Mouse (Mus musculus) heart, embryonic 13.5 days (tissue): ENCODE data around the gene Nrk. TPM values are rescaled to one million over a fixed set of nuclear protein-coding genes. Genes with fewer than 3 reads are reported as not detected.

ENCODE experiments used
- ATAC-seq: fragments of 200-750 bp; cut with Nextera tagmentation; 2 replicates; pipeline ENCODE4 v1.8.0; 2017; ENCODE audit warnings: moderate TSS enrichment; ENCODE audit not compliant: insufficient number of reproducible peaks, low FRiP score, low TSS enrichment; ENCODE audit errors: extremely low read depth
- H3K27ac ChIP-seq: fragments of 300-500 bp; sonication (generic); replicated peaks from 2 replicates; pipeline ENCODE4 v1.5.1; 2015; ENCODE audit warnings: moderate library complexity, mild to moderate bottlenecking, inconsistent platforms
- H3K27me3 ChIP-seq: fragments of 300-500 bp; sonication (generic); replicated peaks from 2 replicates; pipeline ENCODE4 v1.6.1; 2015; ENCODE audit warnings: mild to moderate bottlenecking, inconsistent platforms
- H3K36me3 ChIP-seq: fragments of 300-500 bp; sonication (generic); 2 replicates; pipeline ENCODE4 v1.6.1; 2015; ENCODE audit warnings: mild to moderate bottlenecking, inconsistent platforms
- H3K4me1 ChIP-seq: fragments of 300-500 bp; sonication (generic); 2 replicates; pipeline ENCODE4 v1.6.1; 2015; ENCODE audit warnings: inconsistent platforms
- H3K4me2 ChIP-seq: fragments of 300-500 bp; sonication (generic); 2 replicates; pipeline ENCODE4 v1.6.1; 2015; ENCODE audit warnings: inconsistent platforms, mild to moderate bottlenecking, moderate library complexity
- H3K4me3 ChIP-seq: fragments of 300-500 bp; sonication (generic); 2 replicates; pipeline ENCODE4 v1.5.1; 2015; ENCODE audit warnings: moderate library complexity, mild to moderate bottlenecking, inconsistent platforms
- H3K9ac ChIP-seq: fragments of 300-500 bp; sonication (generic); 2 replicates; pipeline ENCODE4 v1.6.1; 2015; ENCODE audit warnings: inconsistent platforms, mild to moderate bottlenecking, moderate library complexity
- H3K9me3 ChIP-seq: fragments of 300-500 bp; sonication (generic); 2 replicates; pipeline ENCODE4 v1.6.1; 2016; ENCODE audit warnings: inconsistent platforms
- WGBS: fragments of 180-500 bp; shearing (Covaris S2); methylation state at CpG from one replicate; pipeline ENCODE4 v1.1.7; 2015; ENCODE audit warnings: mixed read lengths; 5-methylcytosine and 5-hydroxymethylcytosine counted together
- polyA plus RNA-seq: library from polyadenylated mRNA; unstranded; fragments of >200 nt; fragmentation: Nextera tagmentation; extraction: Ambion mirVana; gene quantifications from 2 replicates; pipeline ENCODE4 v1.2.1, GENCODE M21; 2015

Gene Nrk
- polyA plus RNA-seq, 1 experiment from 2014 or later: 32.7 TPM

- ATAC-seq: no peak
- Histone ChIP-seq H3K36me3 (no peaks in the 10 kb centered on the region), H3K4me1 (peaks cover 7% of the 10 kb centered on the region; the same call in 1 of the 2 replicates), H3K9me3 (no peaks in the 10 kb centered on the region), H3K9ac (no peak overlapping the region), H3K4me3 (no peak overlapping the region), H3K4me2 (no peak overlapping the region), H3K27me3 (no peaks in the 10 kb centered on the region), H3K27ac (no peak overlapping the region)
- 55% methylated on average over 6 of the region's 6 CpGs for WGBS
Measured at GRCm38 (mm10) chrX:139027909-139028308, 113.7 kb downstream of the Nrk start.

GRCm38 (mm10) chrX:139037666-139038065, 123.4 kb downstream of the Nrk start:
- ATAC-seq: no peak
- H3K4me1 ChIP-seq: no peaks in the 10 kb centered on the region
- H3K36me3 ChIP-seq: no peaks in the 10 kb centered on the region
- H3K4me3 ChIP-seq: no peak overlapping the region
- WGBS: 66% methylated on average over 1 of the region's 1 CpGs
- H3K27ac ChIP-seq: no peak overlapping the region
- no peaks in the 10 kb centered on the region for H3K27me3 ChIP-seq
- H3K4me2 ChIP-seq: no peak overlapping the region
- no peaks in the 10 kb centered on the region for H3K9me3 ChIP-seq
- H3K9ac ChIP-seq: no peak overlapping the region

- H3K36me3 ChIP-seq: no peaks in the 10 kb centered on the region
- H3K4me3 ChIP-seq: no peak overlapping the region
- no peak overlapping the region for H3K9ac ChIP-seq
- no peaks in the 10 kb centered on the region for H3K9me3 ChIP-seq
- H3K27me3 ChIP-seq: no peaks in the 10 kb centered on the region
- no peak overlapping the region for H3K4me2 ChIP-seq
- no peak overlapping the region for H3K27ac ChIP-seq
- H3K4me1 ChIP-seq: no peaks in the 10 kb centered on the region
- 53% methylated on average over 2 of the region's 2 CpGs for WGBS
- ATAC-seq: no peak
Measured at GRCm38 (mm10) chrX:139039314-139039713, 125.1 kb downstream of the Nrk start.

- Histone ChIP-seq H3K9ac (no peak overlapping the region), H3K4me2 (no peak overlapping the region), H3K9me3 (no peaks in the 10 kb centered on the region), H3K36me3 (no peaks in the 10 kb centered on the region), H3K27ac (no peak overlapping the region), H3K4me3 (no peak overlapping the region), H3K27me3 (no peaks in the 10 kb centered on the region), H3K4me1 (no peaks in the 10 kb centered on the region)
- WGBS: 92% methylated on average over 1 of the region's 1 CpGs
- no peak for ATAC-seq
Measured at GRCm38 (mm10) chrX:139041148-139041547, 126.9 kb downstream of the Nrk start.

GRCm38 (mm10) chrX:139051976-139052375, 137.7 kb downstream of the Nrk start:
- Histone ChIP-seq H3K9ac (no peak overlapping the region), H3K27ac (no peak overlapping the region), H3K27me3 (no peaks in the 10 kb centered on the region), H3K4me3 (no peak overlapping the region), H3K36me3 (no peaks in the 10 kb centered on the region), H3K9me3 (no peaks in the 10 kb centered on the region), H3K4me1 (no peaks in the 10 kb centered on the region), H3K4me2 (no peak overlapping the region)
- ATAC-seq: no peak
- 55% methylated on average over 1 of the region's 1 CpGs for WGBS

GRCm38 (mm10) chrX:139053149-139053548, 138.9 kb downstream of the Nrk start:
- Histone ChIP-seq H3K9ac (no peak overlapping the region), H3K27me3 (no peaks in the 10 kb centered on the region), H3K9me3 (no peaks in the 10 kb centered on the region), H3K4me1 (no peaks in the 10 kb centered on the region), H3K4me3 (no peak overlapping the region), H3K27ac (no peak overlapping the region), H3K36me3 (no peaks in the 10 kb centered on the region), H3K4me2 (no peak overlapping the region)
- ATAC-seq: no peak
- 72% methylated on average over 1 of the region's 1 CpGs for WGBS

Other genes with a start within 250 kb of the Nrk start
- 0.10 TPM in 1 of 2 replicates, not detected in the other for gene Serpina7, start 170.8 kb downstream of the Nrk start, polyA plus RNA-seq
- not detected in 2 replicates for gene 4930513O06Rik, start 171.8 kb downstream of the Nrk start, polyA plus RNA-seq